Mouse (Mus musculus): ENCODE data around the gene Psmb1. TPM values are rescaled to one million over a fixed set of nuclear protein-coding genes. Genes with fewer than 3 reads are reported as not detected.
"Not testable (repeated sequence)": the region's sequence is repeated elsewhere in the genome, so short reads cannot be mapped to it uniquely, and the experiment has no call there.

The Psmb1 gene
- total RNA-seq (2022): 100 to 1,000 TPM; 115 to 133 (median 121) TPM

DNA sequence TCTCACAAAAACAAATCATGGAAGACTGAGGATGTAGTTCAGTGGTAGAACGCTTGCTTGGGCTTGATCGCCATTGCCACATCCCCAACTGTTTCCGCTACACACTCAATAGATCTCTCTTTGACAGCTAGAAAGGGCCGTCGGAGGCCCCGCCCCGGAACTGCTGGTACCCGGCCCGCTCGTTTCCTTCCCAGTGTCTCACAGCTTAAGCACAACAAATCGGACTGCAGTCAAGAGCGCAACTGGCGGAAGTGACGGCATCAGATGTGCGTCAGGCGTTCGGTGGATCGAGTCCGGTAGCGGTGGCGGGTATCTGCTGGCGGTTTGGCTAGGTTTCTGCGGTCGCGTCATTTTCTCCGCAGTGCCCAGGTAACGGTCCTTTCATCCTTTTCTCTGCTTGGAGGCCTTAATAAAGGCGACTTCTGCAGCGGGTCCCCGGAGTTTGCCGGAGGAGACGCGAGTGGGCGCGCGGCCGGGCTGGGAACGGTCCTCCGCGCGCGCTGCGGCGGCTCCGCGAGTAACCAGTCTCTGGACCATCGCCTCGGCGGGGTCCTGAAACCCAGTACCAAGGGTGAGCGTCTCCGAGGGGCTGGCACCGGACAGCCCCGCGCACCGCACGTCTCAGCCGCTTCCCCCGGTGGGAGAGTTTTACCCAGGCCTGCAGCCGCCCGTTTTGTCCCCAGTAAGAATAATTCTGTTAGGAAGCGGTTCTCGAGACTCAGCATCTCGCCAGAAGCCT is at the start of gene Psmb1, which contains the start of gene Tbp:
Gene Psmb1, minus strand, starts transcription at position 96 of the 739 bp plus-strand sequence.
Gene Tbp, plus strand, starts transcription at position 233 of the 739 bp plus-strand sequence.
- DNase-seq (ENCODE audit: low spot score): peak; percentile 98

- no peak for DNase-seq (ENCODE audit: low spot score)
Observed at GRCm38 (mm10) chr17:15546440-15546839, 46.9 kb upstream of the Psmb1 start.

DNA sequence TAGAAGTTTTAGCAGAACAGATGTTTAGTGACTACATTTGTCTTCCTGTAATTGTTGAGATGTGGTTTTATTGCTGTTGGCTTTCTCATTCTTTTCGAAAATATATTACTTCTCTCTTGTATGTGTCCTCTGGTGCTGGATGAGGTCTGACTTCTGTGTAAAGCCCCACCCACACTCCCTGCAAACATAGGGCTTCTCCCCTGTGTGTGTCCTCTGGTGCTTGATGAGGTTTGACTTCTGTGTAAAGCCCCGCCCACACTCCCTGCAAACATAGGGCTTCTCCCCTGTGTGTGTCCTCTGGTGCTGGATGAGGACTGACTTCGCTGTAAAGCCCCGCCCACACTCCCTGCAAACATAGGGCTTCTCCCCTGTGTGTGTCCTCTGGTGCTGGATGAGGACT is 44.3 kb upstream of the Psmb1 start:
- DNase-seq (ENCODE audit: low spot score): not testable (repeated sequence)

DNA sequence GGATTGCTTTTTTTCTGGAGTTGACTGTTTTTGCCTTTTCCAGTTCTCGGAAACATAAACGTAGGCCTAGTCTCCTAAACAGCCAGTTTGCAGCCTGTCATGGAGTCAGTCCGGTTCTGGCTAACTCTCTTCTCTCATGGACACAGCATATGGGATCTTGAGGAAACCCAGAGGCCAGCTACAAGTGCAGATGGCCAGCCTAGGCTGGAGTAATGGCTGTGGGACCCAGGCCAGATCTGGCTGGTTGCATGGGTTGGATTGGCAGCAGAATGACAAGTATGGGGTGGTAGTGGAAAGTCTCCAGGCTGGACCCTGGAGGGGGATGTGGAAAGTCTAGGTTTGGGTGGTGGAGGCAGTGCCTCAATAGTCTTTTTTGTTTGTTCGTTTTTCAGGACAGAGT is 40.8 kb upstream of the Psmb1 start:
- DNase-seq (ENCODE audit: low spot score): no peak

- DNase-seq (ENCODE audit: low spot score): no peak
Observed at GRCm38 (mm10) chr17:15536457-15536904, 36.9 kb upstream of the Psmb1 start.

DNA sequence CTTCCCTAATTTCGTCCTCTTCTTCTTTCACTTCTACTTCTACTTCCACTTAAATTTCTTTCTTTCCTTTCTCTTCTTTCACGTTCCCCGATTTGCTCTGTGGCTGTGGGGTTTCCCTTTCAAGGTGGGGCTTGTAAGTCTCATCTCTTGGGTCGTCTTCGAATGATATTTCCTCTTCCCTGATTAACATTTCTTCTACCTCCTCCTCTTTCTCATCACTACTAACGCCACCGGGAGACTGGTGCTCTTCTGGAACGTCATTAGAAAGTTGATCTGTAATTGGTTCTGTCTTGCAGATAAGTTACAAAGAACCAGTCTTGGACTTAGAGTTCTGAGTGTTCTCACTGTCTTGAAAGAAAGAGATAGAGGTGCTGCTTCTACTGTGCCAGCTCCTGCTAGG is 36.4 kb upstream of the Psmb1 start:
- no peak for DNase-seq (ENCODE audit: low spot score)

GRCm38 (mm10) chr17:15535162-15535800 is 35.7 kb upstream of the Psmb1 start:
- DNase-seq (ENCODE audit: low spot score): no peak

- DNase-seq (ENCODE audit: low spot score): no peak
Observed at GRCm38 (mm10) chr17:15530141-15530540, 30.6 kb upstream of the Psmb1 start.

DNA sequence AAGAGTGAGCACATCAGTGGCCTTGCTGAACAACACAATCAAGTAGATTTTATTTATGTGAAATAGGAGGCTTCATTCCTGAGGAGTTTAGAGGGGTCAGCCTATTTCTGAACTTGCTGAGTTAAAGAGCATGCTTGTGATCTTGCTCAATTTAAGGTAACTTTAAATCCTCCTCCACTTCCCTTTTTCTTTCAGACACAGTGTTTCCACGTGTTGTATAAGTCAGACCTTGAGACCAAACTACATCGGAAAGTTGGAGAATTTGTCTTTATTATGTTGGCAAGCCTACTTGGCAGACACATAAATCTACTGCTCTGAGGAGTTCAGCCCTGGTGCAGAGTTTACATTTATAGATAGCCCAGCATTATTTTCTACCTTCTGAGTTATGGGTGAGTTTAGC is 29.3 kb upstream of the Psmb1 start:
- DNase-seq (ENCODE audit: low spot score): no peak

GRCm38 (mm10) chr17:15527811-15528136 is 28.2 kb upstream of the Psmb1 start:
- no peak for DNase-seq (ENCODE audit: low spot score)

DNA sequence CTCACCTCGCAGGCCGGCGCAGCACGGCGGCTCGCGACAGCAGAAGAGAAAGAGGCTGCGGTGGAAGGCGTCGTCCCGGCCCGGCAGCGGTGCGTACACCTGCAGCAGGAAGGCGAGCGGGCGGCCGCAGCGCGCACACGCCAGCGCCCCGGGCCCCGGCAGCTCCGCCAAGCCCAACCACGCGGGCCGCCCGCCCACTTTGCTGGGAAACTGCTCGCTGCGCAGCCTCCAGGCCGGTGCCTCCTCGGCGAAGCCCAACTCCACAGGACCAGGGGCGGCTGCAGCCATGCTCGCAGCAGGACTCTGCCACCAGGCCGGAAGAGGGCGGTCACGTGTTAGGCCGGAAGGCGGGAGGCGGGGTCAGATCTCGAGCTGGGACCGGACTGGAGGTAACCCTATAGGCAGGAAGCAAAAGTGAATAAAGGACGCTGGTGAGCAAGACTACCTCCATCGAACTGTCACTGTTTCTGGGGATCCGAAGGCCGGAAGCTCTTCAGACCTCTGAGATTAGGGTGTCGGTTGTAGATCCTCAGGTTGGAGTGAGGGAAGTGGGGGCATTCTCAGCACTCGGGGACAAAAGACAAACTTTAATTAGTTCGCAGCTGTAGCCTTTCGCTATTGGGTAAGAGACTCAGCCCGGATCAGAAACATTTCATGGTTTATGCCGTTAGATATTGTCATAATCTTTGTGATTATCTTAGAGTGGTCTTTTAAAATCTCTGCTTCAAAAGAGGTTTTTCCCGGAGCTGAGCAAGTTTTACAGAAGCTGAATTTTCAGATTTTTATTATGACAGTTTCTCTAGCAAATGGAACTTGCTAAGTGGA is 27.6 kb upstream of the Psmb1 start, which contains the start of gene Pdcd2:
Gene Pdcd2, minus strand, starts transcription at position 316 of the 825 bp plus-strand sequence.
- DNase-seq (ENCODE audit: low spot score): peak; percentile 97

GRCm38 (mm10) chr17:15526304-15526703 is 26.8 kb upstream of the Psmb1 start:
- no peak for DNase-seq (ENCODE audit: low spot score)

GRCm38 (mm10) chr17:15518766-15519165 is 19.2 kb upstream of the Psmb1 start:
- DNase-seq (ENCODE audit: low spot score): no peak

GRCm38 (mm10) chr17:15518186-15518585 is 18.6 kb upstream of the Psmb1 start:
- no peak for DNase-seq (ENCODE audit: low spot score)

GRCm38 (mm10) chr17:15517776-15518175 is 18.2 kb upstream of the Psmb1 start:
- DNase-seq (ENCODE audit: low spot score): no peak

GRCm38 (mm10) chr17:15510694-15511093 is 11.1 kb upstream of the Psmb1 start:
- no peak for DNase-seq (ENCODE audit: low spot score)

GRCm38 (mm10) chr17:15498753-15499113 is 818 bp downstream of the Psmb1 start:
- no peak for DNase-seq (ENCODE audit: low spot score)

GRCm38 (mm10) chr17:15497882-15498752 is 1.4 kb downstream of the Psmb1 start:
- DNase-seq (ENCODE audit: low spot score): peak; percentile 91

- DNase-seq (ENCODE audit: low spot score): no peak
Observed at GRCm38 (mm10) chr17:15490542-15490941, 9.0 kb downstream of the Psmb1 start.

DNA sequence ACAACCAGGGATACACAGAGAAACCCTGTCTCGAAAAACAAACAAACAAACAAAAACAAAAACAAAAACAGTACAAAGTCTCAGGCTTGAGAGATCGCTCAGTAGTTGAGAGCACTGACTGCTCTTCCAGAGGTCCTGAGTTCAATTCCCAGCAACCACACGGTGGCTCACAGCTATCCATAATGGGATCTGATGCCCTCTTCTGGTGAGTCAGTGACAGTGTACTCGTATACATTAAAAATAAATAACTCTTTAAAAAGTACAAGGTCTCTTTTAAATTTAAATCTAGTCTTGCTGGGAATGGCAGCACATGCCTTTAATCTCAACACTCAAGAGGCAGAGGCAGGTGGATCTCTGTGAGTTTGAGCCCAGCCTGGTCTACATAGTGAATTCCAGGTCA is 26.9 kb downstream of the Psmb1 start:
- no peak for DNase-seq (ENCODE audit: low spot score)

- DNase-seq (ENCODE audit: low spot score): peak; percentile 55
Observed at GRCm38 (mm10) chr17:15467669-15468068, 31.9 kb downstream of the Psmb1 start.

Data from heart, adult 8-10 months (tissue).